Mouse (Mus musculus): ENCODE data around the gene Pdcd1lg2. TPM values are rescaled to one million over a fixed set of nuclear protein-coding genes. Genes with fewer than 3 reads are reported as not detected.
A peak's percentile ranks its signal among the peaks of the same experiment; 100 is the strongest.

Gene Pdcd1lg2
- polyA plus RNA-seq, 1 experiment: not detected

DNA sequence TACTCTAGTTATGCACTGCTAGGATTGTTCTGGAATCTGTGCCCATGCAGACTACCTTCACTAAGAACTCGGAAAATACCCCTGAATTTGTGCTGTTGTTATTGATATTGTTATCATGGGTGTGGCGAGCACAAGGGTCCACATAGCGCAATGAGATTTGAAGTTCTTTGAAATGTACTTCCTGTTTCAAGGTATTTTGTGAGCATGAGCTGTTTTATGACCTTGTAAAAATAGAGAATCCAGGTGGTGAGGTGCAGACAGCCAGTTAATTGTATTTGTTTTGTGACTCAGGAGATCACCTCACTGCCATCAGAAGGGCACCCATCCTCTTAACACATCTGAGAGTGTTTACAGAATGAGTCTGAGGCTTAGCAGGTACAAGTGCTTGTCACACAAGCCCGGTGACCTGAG is 64.5 kb downstream of the Pdcd1lg2 start:
- H3K4me3 ChIP-seq (replicated peaks): no peak overlapping the region
- peaks cover 52% of the 10 kb centered on the region for H3K4me1 ChIP-seq
- H3K9me3 ChIP-seq: no peaks in the 10 kb centered on the region
- TF ChIP-seq FLI1 (IDR thresholded peaks at IDR 0.05; ENCODE audit: low read length) (no peak), GATA1 (IDR thresholded peaks at IDR 0.05; ENCODE audit: borderline replicate concordance, low read length) (no peak)
- no peaks in the 10 kb centered on the region for H3K27me3 ChIP-seq (replicated peaks)
- H3K36me3 ChIP-seq (replicated peaks; ENCODE audit: low read length): no peaks in the 10 kb centered on the region

DNA sequence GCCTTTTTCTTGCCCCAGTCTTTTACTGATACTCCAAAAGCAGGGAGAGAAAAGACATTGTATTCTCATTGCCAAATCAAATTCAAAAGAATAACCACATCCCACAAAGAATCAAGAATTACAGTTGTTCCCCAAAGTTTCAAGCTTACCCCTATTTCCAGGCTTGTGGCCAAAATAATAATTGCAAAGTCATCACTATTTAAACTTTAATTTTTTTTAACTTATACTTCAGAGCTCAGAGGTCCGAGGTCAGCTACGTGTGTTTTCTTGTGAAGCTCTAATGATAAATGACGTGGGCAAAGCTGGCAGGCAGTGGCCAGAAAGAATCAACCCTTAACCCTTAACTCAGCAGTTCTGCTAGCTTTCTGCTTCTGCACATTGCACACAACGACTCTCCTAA is 67.9 kb downstream of the Pdcd1lg2 start:
- no peaks in the 10 kb centered on the region for H3K9me3 ChIP-seq
- no peaks in the 10 kb centered on the region for H3K27me3 ChIP-seq (replicated peaks)
- no peak for TF ChIP-seq FLI1 (IDR thresholded peaks at IDR 0.05; ENCODE audit: low read length)
- no peak for TF ChIP-seq GATA1 (IDR thresholded peaks at IDR 0.05; ENCODE audit: borderline replicate concordance, low read length)
- peaks cover 57% of the 10 kb centered on the region for H3K4me1 ChIP-seq
- peak overlapping the region; percentile 83 for H3K4me3 ChIP-seq (replicated peaks)
- H3K36me3 ChIP-seq (replicated peaks; ENCODE audit: low read length): no peaks in the 10 kb centered on the region

DNA sequence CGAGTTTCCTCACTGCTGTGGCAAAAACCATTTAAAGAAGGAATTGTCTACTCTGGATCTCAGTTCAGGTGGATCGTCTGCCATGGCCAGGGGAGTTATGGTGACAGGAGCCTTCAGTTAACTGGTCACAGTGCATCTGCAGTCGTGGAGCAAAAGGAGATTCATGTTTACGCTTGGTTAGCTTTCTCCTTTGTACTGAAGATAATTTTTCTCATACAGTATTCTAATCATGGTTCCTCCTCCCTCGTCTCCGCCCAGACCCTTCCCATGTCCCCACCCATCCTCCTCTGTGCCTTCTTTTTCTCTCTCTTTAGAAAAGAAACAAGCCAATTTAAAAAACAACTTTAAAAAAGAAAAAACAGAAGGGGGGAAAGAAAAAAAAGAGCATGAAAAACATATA is 70.9 kb downstream of the Pdcd1lg2 start:
- Histone ChIP-seq H3K36me3 (replicated peaks; ENCODE audit: low read length) (no peaks in the 10 kb centered on the region), H3K9me3 (no peaks in the 10 kb centered on the region), H3K4me3 (replicated peaks) (no peak overlapping the region), H3K27me3 (replicated peaks) (no peaks in the 10 kb centered on the region), H3K4me1 (peaks cover 74% of the 10 kb centered on the region)
- TF ChIP-seq GATA1 (IDR thresholded peaks at IDR 0.05; ENCODE audit: borderline replicate concordance, low read length): no peak
- TF ChIP-seq FLI1 (IDR thresholded peaks at IDR 0.05; ENCODE audit: low read length): no peak

DNA sequence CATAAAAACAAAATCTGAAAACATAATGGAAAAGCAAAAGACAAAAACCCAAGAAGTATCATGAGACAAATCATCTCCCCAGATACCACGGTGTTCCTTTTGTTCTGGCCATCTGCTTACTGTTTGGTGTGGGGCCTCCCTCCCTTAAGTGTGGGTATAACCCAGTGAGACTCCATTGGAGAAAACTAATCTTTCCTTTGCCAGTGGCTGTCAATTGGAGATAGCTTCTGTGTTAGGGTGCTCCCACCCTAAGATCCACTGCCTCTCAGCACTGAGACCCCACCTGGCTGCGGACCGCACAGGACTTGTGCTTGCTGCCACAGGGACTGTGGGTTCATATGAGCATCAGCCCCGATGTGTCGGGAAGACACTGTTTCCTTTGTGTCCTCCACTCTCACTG is 71.4 kb downstream of the Pdcd1lg2 start:
- no peaks in the 10 kb centered on the region for H3K9me3 ChIP-seq
- peaks cover 80% of the 10 kb centered on the region for H3K4me1 ChIP-seq
- no peaks in the 10 kb centered on the region for H3K36me3 ChIP-seq (replicated peaks; ENCODE audit: low read length)

DNA sequence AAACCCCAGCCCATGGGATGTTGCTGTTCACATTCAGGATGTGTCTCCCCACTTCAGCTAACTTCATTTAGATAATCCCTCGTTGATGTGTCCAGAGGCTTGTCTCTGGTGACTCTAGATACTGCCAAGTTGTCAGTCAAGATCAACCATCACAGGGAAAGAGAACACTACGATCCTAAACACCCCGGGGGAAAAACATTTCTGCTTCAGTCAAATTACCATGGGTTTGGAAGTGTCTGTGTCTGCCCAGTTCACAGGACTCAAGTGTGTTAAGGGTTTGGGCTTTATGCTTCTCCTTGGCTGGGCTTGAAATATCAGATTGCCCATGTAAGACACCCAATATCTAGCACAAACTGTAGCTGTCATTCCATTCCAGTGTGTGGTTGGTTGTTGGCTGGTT is 71.9 kb downstream of the Pdcd1lg2 start:
- TF ChIP-seq FLI1 (IDR thresholded peaks at IDR 0.05; ENCODE audit: low read length) (no peak), GATA1 (IDR thresholded peaks at IDR 0.05; ENCODE audit: borderline replicate concordance, low read length) (no peak)
- Histone ChIP-seq H3K9me3 (no peaks in the 10 kb centered on the region), H3K27me3 (replicated peaks) (no peaks in the 10 kb centered on the region), H3K4me1 (peaks cover 84% of the 10 kb centered on the region), H3K4me3 (replicated peaks) (peak overlapping the region; percentile 6), H3K36me3 (replicated peaks; ENCODE audit: low read length) (no peaks in the 10 kb centered on the region)

More for the DNA sequence above, 71.4 kb downstream of the Pdcd1lg2 start:
- peak overlapping the region; percentile 6 for H3K4me3 ChIP-seq (replicated peaks)
- H3K27me3 ChIP-seq (replicated peaks): no peaks in the 10 kb centered on the region
- TF ChIP-seq GATA1 (IDR thresholded peaks at IDR 0.05; ENCODE audit: borderline replicate concordance, low read length) (no peak), FLI1 (IDR thresholded peaks at IDR 0.05; ENCODE audit: low read length) (no peak)

DNA sequence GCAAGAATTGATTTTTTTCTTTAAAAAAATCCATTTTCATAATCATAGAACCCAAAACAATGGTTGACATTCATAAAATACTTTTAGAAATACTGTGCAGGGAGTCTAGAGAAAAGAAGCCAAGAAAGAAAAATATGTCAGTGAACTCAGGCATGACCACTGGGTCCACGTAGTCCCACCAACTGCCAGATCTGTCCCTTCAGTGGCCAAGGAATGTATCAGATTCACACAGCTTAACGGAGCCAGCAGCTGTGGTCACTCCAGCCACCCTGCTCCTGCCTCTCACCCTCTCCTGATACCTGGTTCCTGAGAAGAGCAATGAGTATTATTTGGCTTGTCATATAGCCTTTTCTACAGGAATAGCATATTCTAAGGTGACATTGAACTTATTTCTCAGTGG is 72.7 kb downstream of the Pdcd1lg2 start:
- peaks cover 86% of the 10 kb centered on the region for H3K4me1 ChIP-seq
- no peaks in the 10 kb centered on the region for H3K9me3 ChIP-seq
- no peaks in the 10 kb centered on the region for H3K36me3 ChIP-seq (replicated peaks; ENCODE audit: low read length)
- TF ChIP-seq FLI1 (IDR thresholded peaks at IDR 0.05; ENCODE audit: low read length) (no peak), GATA1 (IDR thresholded peaks at IDR 0.05; ENCODE audit: borderline replicate concordance, low read length) (no peak)
- no peak overlapping the region for H3K4me3 ChIP-seq (replicated peaks)
- H3K27me3 ChIP-seq (replicated peaks): no peaks in the 10 kb centered on the region

DNA sequence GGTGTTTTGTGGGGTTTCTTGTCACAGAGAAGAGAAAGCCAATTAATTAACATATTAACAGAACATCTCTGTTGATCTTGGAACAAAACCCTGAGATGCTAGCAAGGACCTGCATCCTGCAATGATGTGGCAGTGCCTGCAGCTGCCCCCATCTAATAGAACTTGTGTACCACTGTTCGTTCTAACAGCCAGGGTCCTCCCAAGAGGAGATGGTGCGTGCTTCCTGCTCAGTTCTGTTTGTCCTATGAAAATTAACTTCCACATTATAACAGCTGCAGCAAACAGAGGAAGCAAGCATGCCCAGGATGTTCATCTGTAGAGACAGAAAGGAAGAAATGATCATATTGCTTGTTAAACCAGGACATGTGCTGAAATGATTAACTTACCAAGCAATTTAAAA is 73.8 kb downstream of the Pdcd1lg2 start:
- no peaks in the 10 kb centered on the region for H3K27me3 ChIP-seq (replicated peaks)
- no peak overlapping the region for H3K4me3 ChIP-seq (replicated peaks)
- no peaks in the 10 kb centered on the region for H3K36me3 ChIP-seq (replicated peaks; ENCODE audit: low read length)
- TF ChIP-seq GATA1 (IDR thresholded peaks at IDR 0.05; ENCODE audit: borderline replicate concordance, low read length): no peak
- TF ChIP-seq FLI1 (IDR thresholded peaks at IDR 0.05; ENCODE audit: low read length): no peak
- H3K4me1 ChIP-seq: peaks cover 80% of the 10 kb centered on the region
- no peaks in the 10 kb centered on the region for H3K9me3 ChIP-seq

DNA sequence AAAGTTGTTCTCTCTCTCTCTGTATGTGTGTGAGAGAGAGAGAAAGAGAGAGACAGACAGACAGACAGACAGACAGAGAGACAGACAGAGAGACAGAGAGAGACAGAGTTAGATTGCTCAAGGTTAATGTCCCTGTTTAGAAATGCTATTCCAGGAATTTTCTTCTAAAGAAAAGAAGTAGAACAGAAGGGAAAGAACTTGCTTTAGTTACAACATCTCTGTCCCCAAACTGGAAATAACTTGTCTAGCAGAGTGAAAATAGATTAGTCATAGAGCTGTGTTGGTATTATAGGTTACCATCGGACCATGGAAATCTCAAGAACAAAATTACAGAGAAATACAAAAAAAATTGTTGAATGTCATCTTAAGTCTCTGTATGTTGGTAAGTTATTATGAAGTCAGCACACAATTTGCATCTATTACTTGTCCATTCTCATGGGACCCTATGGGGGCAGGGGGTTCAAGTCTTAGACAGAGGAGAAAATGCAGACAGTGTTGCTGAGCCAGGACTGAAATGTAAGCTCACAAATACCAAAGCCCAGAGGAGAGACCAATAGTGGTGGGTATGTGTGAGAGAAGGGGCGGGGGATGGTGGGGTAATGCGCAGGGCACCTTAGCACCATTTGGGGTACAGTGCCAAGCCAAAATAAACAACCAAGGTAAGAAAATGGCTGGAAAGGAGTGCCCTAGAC is 74.7 kb downstream of the Pdcd1lg2 start:
- TF ChIP-seq GATA1 (IDR thresholded peaks at IDR 0.05; ENCODE audit: borderline replicate concordance, low read length): no peak
- no peak for TF ChIP-seq FLI1 (IDR thresholded peaks at IDR 0.05; ENCODE audit: low read length)
- Histone ChIP-seq H3K4me1 (peaks cover 72% of the 10 kb centered on the region), H3K27me3 (replicated peaks) (no peaks in the 10 kb centered on the region), H3K9me3 (no peaks in the 10 kb centered on the region), H3K36me3 (replicated peaks; ENCODE audit: low read length) (no peaks in the 10 kb centered on the region), H3K4me3 (replicated peaks) (no peak overlapping the region)

DNA sequence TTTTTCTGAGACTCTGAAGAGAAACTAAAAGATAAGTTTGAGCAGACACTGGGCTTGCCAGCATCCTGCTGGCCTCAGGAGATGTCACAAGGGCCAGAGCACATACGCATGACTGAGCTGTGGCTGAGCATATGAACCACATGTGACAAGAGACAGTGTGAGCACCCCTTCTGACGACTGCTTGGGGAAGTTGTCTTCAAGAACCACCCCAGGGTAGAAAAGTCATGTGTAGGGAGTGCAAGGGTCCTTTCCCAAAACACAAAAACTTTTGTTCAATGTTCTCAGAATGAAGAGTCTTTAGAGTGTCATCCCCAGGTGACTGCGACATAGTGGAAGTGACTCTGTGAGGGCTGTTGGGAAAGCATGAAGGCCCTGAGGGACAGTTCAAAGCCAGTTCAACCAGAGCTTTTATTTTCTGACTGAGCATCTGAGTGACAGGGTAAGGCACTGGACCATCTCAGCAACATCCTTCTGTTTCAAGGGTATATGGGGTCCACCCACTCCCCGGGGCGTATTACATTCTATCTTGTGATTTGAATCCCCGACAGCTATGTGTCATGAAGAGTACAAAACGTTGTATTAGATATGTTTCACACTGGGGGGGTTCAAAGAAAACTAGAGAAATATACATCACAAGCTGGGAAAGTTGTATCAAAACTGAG is 76.0 kb downstream of the Pdcd1lg2 start:
- TF ChIP-seq FLI1 (IDR thresholded peaks at IDR 0.05; ENCODE audit: low read length) (no peak), GATA1 (IDR thresholded peaks at IDR 0.05; ENCODE audit: borderline replicate concordance, low read length) (no peak)
- Histone ChIP-seq H3K36me3 (replicated peaks; ENCODE audit: low read length) (no peaks in the 10 kb centered on the region), H3K4me1 (peaks cover 65% of the 10 kb centered on the region), H3K9me3 (no peaks in the 10 kb centered on the region), H3K4me3 (replicated peaks) (peak overlapping the region; percentile 60), H3K27me3 (replicated peaks) (no peaks in the 10 kb centered on the region)

DNA sequence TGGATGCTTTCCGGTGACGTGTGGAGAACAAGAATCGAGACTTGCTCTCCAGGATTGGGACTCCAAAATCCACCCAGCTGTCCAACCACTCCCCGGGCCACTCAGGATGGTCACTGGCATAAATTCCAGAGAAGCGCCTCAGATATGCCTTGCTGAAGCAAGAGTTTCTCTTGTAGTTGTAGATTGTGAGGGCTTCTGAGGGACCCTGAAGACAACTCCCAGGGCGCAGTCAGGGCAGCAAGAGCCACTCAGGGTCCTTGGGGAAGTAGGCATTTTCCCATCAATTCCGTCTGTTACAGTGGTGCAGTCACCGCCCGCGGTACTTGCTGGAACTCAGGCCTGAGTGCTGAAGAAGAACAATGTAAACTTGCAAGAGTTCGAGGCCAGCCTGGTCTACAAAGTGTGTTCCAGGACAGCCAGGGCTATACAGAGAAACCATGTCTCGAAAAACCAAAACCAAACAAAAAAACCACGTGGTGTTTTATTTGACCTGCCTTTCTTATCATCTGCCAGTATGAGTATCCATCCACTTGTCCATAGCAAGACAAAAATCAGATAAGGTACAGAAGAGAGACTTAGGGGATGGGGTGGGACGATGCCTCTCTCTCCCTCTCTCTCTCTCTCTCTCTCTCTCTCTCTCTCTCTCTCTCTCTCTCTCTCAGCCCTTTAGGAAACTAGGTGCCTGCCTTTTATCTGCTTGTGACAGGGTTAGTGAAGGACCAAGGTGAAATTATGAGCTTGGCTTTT is 76.8 kb downstream of the Pdcd1lg2 start:
- H3K27me3 ChIP-seq (replicated peaks): no peaks in the 10 kb centered on the region
- H3K4me3 ChIP-seq (replicated peaks): peak overlapping the region; percentile 70
- H3K36me3 ChIP-seq (replicated peaks; ENCODE audit: low read length): no peaks in the 10 kb centered on the region
- TF ChIP-seq FLI1 (IDR thresholded peaks at IDR 0.05; ENCODE audit: low read length) (no peak), GATA1 (IDR thresholded peaks at IDR 0.05; ENCODE audit: borderline replicate concordance, low read length) (no peak)
- H3K9me3 ChIP-seq: no peaks in the 10 kb centered on the region
- H3K4me1 ChIP-seq: peaks cover 59% of the 10 kb centered on the region

All from megakaryocyte, embryonic 14.5 days (primary cell).